Mouse (Mus musculus) testis, postnatal 14 days (tissue): ENCODE measurements around the gene Gm20422.

ENCODE experiments used
- DNase-seq: peaks from one replicate; pipeline ENCODE4 v3.0.0; 2021; ENCODE audit warnings: low spot score

Gm20422 gene

GRCm38 (mm10) chr8:69793666-69794065 lies 19.0 kb upstream of the Gm20422 start:
- DNase-seq: no peak

GRCm38 (mm10) chr8:69791415-69792068 lies 16.9 kb upstream of the Gm20422 start:
- DNase-seq: peak; percentile 77

GRCm38 (mm10) chr8:69790773-69791367 lies 16.2 kb upstream of the Gm20422 start, which contains the start of the genes Atp13a1 and Zfp866:
Gene Atp13a1, plus strand, starts transcription at chr8:69791163.
Gene Zfp866, minus strand, starts transcription at chr8:69791178.
- peak; percentile 91 for DNase-seq

GRCm38 (mm10) chr8:69790364-69790763 lies 15.7 kb upstream of the Gm20422 start:
- no peak for DNase-seq

- DNase-seq: no peak
Observed at GRCm38 (mm10) chr8:69789731-69790130, 15.0 kb upstream of the Gm20422 start.

GRCm38 (mm10) chr8:69789105-69789504 lies 14.4 kb upstream of the Gm20422 start:
- no peak for DNase-seq

- DNase-seq: no peak
Observed at GRCm38 (mm10) chr8:69777111-69777510, 2.4 kb upstream of the Gm20422 start.

GRCm38 (mm10) chr8:69775149-69775534 lies 456 bp upstream of the Gm20422 start:
- DNase-seq: no peak

- no peak for DNase-seq
Observed at GRCm38 (mm10) chr8:69772106-69772505, 2.6 kb downstream of the Gm20422 start.

GRCm38 (mm10) chr8:69771221-69771620 lies 3.5 kb downstream of the Gm20422 start:
- DNase-seq: no peak

GRCm38 (mm10) chr8:69761814-69762445 lies 12.8 kb downstream of the Gm20422 start:
- DNase-seq: no peak

GRCm38 (mm10) chr8:69758316-69758715 lies 16.4 kb downstream of the Gm20422 start:
- no peak for DNase-seq

- no peak for DNase-seq
Observed at GRCm38 (mm10) chr8:69752437-69752836, 22.2 kb downstream of the Gm20422 start.

GRCm38 (mm10) chr8:69749544-69750454 lies 24.9 kb downstream of the Gm20422 start, which contains the start of gene Zfp963:
Gene Zfp963, minus strand, starts transcription at chr8:69749970.
- DNase-seq: peak; percentile 90

GRCm38 (mm10) chr8:69741231-69741630 lies 33.5 kb downstream of the Gm20422 start:
- DNase-seq: no peak

- no peak for DNase-seq
Observed at GRCm38 (mm10) chr8:69740763-69741162, 33.9 kb downstream of the Gm20422 start.

- no peak for DNase-seq
Observed at GRCm38 (mm10) chr8:69735495-69735894, 39.2 kb downstream of the Gm20422 start.

GRCm38 (mm10) chr8:69717232-69717580 lies 57.5 kb downstream of the Gm20422 start:
- DNase-seq: no peak

GRCm38 (mm10) chr8:69716403-69717231 lies 58.1 kb downstream of the Gm20422 start:
- DNase-seq: peak; percentile 97

GRCm38 (mm10) chr8:69715366-69715765 lies 59.3 kb downstream of the Gm20422 start:
- DNase-seq: peak; percentile 3

- DNase-seq: no peak
Observed at GRCm38 (mm10) chr8:69713516-69713915, 61.2 kb downstream of the Gm20422 start.
